Mouse (Mus musculus): ENCODE measurements around the gene Gar1. TPM values are rescaled to one million over a fixed set of nuclear protein-coding genes. Genes with fewer than 3 reads are reported as not detected.

Gar1 gene
- 10 to 100 TPM; 16.6 to 23.0 TPM for total RNA-seq (2021)
- 11.4 and 19.7 TPM in 2 replicates for polyA plus RNA-seq (2012; rRNA removed)
- long read RNA-seq, transcript Gar1-201 (7 exons, 1,271 nt) = major isoform, 10 of 13 reads
- long read RNA-seq, partial matches to known transcripts = 2 of 13 reads
- long read RNA-seq, other reads (novel, unspliced or antisense) = 1 of 13 reads

DNA sequence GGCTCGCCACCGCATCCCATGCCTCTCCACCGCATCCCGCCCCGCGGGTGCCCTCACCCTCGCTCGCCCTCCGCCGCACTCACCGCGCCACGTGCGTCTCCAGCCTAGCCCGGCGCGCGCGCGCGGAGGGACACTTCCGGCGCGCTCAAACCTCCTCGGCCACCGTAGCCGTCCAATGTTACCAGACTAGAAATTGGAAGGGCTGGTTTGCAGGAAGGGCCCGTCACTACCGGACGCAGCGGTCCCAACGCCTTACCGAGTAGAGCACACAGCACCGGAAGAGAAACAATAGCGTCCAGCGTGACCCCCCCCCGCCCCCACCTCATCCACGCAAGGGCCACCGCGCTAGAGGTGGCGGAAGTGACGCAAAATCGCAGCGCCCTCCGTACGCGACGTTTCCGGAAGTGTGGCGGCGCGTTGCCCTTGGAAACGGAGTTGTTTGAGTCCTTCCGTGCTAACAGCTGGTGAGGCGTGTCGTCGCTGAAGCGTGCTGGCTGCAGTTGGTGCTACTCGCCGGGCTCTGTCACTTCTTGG is at the start of gene Gar1:
Gar1 (minus strand) TSS at position 362 of the 534 bp plus-strand sequence.
- 1% methylated on average over 60 of the region's 60 CpGs for WGBS

DNA sequence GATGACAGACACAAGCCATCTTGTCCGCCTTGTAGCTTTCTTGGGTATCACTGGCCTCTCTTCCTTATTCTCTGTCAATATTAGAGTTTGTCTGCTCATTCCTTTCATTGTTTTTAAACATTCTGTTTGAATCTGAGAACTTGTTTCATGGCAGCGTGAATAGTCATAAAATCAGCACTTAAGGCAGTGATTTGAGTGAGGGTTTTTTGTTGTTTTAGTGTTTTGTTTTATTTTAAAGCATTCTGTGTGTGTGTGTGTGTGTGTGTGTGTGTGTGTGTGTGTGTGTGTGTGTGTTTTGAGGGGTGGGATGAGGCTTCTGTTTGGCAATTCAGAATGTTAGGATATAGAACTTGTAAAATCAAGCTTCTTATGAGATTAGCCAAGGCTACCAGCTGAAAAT is 48.7 kb upstream of the Gar1 start:
- intact Hi-C loops (cut with DNase I) = loop anchor here (5.0 kb wide), 1 partner anchor 182 kb away; the partner anchor contains the start of gene Sec24b
- Histone ChIP-seq H3K27ac (no peak overlapping the region), H3K4me3 (no peak overlapping the region), H3K36me3 (ENCODE audit: control insufficient read depth, insufficient read depth, low read length) (no peaks in the 10 kb centered on the region), H3K27me3 (ENCODE audit: control insufficient read depth, insufficient read depth, low read length) (no peaks in the 10 kb centered on the region), H3K4me1 (ENCODE audit: control insufficient read depth, insufficient read depth, low read length) (peaks cover 3% of the 10 kb centered on the region; the same call in 1 of the 2 replicates), H3K79me2 (replicated peaks; ENCODE audit: control insufficient read depth, insufficient read depth, low read length) (no peaks in the 10 kb centered on the region), H3K9ac (ENCODE audit: low read depth, low read length) (no peak overlapping the region)
- DNase-seq = no peak
- TF ChIP-seq POLR2A (IDR thresholded peaks at IDR 0.05; ENCODE audit: insufficient read depth, low read depth, low read length) (no peak), EP300 (IDR thresholded peaks at IDR 0.05; ENCODE audit: insufficient read depth, low read depth, low read length) (no peak), CTCF (IDR thresholded peaks at IDR 0.05) (no peak)
- 91% methylated on average over 2 of the region's 2 CpGs for WGBS

More for the DNA sequence above, at the start of gene Gar1:
- peak within 1 kb of the TSS; percentile 91 for H3K27ac ChIP-seq
- H3K79me2 ChIP-seq (replicated peaks; ENCODE audit: control insufficient read depth, insufficient read depth, low read length) = 0 out of 2 replicates have a peak, but pooled peaks cover 5% of the 10 kb centered on the region
- no peaks in the 10 kb centered on the region; the same call in 1 of the 2 replicates for H3K36me3 ChIP-seq (ENCODE audit: control insufficient read depth, insufficient read depth, low read length)
- peak within 1 kb of the TSS; percentile 74 for H3K9ac ChIP-seq (ENCODE audit: low read depth, low read length)
- H3K4me1 ChIP-seq (ENCODE audit: control insufficient read depth, insufficient read depth, low read length) = peaks cover 1% of the 10 kb centered on the region
- DNase-seq = peak; percentile 95 to 96
- peak within 1 kb of the TSS; percentile 90 for H3K4me3 ChIP-seq
- TF ChIP-seq EP300 (IDR thresholded peaks at IDR 0.05; ENCODE audit: insufficient read depth, low read depth, low read length) = no peak
- TF ChIP-seq CTCF (IDR thresholded peaks at IDR 0.05) = no peak
- TF ChIP-seq POLR2A (IDR thresholded peaks at IDR 0.05; ENCODE audit: insufficient read depth, low read depth, low read length) = 0 out of 2 replicates have a peak, but pooled peaks have one; percentile 30
- H3K27me3 ChIP-seq (ENCODE audit: control insufficient read depth, insufficient read depth, low read length) = no peaks in the 10 kb centered on the region
- intact Hi-C loops (cut with DNase I) = loop anchor here (1.0 to 10.0 kb wide), 4 partner anchors 106 to 899 kb away; partner anchors contain the start of genes Elovl6, Rpl34 and Sec24b

DNA sequence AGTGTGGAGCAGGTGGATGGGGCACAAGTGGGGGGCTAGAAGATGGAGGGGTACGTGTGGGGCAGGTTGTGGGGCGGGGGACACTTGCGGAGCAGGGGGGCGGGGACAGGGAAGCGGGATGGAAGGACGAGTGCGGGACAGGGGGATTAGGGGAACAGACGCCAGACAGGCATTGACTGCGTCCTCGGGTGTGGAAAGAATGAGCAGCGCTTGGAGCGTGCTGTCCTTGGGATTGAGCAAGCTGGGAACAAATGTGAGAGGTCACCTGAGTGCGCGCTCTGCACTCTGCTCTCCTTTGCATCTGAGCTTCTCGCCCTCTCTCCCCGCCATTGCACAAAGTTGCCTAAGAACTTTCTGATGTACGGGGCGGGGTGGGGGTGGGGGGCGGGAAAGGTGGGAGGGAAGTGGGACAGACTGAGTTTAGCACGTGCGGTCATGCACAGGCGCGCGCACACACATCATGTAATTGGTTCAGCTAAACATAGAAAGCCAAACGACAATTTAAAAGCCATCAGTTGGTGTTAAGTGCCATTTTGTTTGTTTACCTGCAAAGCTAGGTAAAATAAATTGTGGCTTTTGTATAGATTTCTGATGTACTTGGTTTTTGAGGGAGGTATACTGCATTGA is 48.0 kb upstream of the Gar1 start:
- Histone ChIP-seq H3K9ac (ENCODE audit: low read depth, low read length) (peak overlapping the region; percentile 78), H3K4me1 (ENCODE audit: control insufficient read depth, insufficient read depth, low read length) (peaks cover 3% of the 10 kb centered on the region; the same call in 1 of the 2 replicates), H3K4me3 (peak overlapping the region; percentile 79), H3K27ac (no peak overlapping the region; the same call in 1 of the 2 replicates), H3K27me3 (ENCODE audit: control insufficient read depth, insufficient read depth, low read length) (no peaks in the 10 kb centered on the region), H3K79me2 (replicated peaks; ENCODE audit: control insufficient read depth, insufficient read depth, low read length) (no peaks in the 10 kb centered on the region), H3K36me3 (ENCODE audit: control insufficient read depth, insufficient read depth, low read length) (no peaks in the 10 kb centered on the region)
- TF ChIP-seq POLR2A (IDR thresholded peaks at IDR 0.05; ENCODE audit: insufficient read depth, low read depth, low read length) (no peak), CTCF (IDR thresholded peaks at IDR 0.05) (no peak; the same call in 1 of the 2 replicates), EP300 (IDR thresholded peaks at IDR 0.05; ENCODE audit: insufficient read depth, low read depth, low read length) (no peak)
- intact Hi-C loops (cut with DNase I) = loop anchor here (5.0 kb wide), 1 partner anchor 183 kb away; the partner anchor contains the start of gene Sec24b
- peak; percentile 46 to 54 for DNase-seq
- 4% methylated on average over 24 of the region's 25 CpGs for WGBS

DNA sequence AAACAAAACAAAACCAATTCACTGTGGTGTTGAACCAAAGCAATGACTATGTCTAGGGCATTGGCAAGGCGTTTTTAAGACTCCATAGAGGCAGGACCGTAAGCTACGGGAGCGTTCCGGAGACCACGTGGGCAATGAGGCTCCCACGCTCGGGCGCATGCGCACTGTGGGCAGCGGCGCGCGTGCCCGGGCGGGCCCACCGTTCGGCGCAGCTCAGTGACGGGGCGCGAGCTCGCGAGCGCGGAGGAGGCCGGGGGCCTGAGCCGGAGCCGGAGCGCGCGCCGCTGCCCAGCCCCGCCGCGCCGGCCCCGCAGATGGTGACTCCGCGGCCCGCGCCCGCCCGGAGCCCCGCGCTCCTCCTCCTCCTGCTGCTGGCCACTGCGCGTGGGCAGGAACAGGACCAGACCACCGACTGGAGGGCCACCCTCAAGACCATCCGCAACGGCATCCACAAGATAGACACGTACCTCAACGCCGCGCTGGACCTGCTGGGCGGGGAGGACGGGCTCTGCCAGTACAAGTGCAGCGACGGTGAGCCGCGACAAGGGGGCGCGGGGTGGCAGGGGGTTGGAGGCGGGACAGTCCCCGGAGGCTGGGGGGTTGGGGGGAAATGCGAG is 47.3 kb upstream of the Gar1 start, which contains the start of gene Pla2g12a:
Pla2g12a (plus strand) TSS at position 202 of the 617 bp plus-strand sequence.
- H3K9ac ChIP-seq (ENCODE audit: low read depth, low read length) = peak within 1 kb of the TSS; percentile 78
- WGBS = under 1% methylated on average over 64 of the region's 66 CpGs
- intact Hi-C loops (cut with DNase I) = loop anchor here (5.0 kb wide), 1 partner anchor 184 kb away; the partner anchor contains the start of gene Sec24b
- H3K27me3 ChIP-seq (ENCODE audit: control insufficient read depth, insufficient read depth, low read length) = no peaks in the 10 kb centered on the region
- peak; percentile 35; the same call in 1 of the 2 replicates for TF ChIP-seq POLR2A (IDR thresholded peaks at IDR 0.05; ENCODE audit: insufficient read depth, low read depth, low read length)
- 0 out of 2 replicates have a peak, but pooled peaks have one; percentile 15 for TF ChIP-seq EP300 (IDR thresholded peaks at IDR 0.05; ENCODE audit: insufficient read depth, low read depth, low read length)
- peak; percentile 21 for TF ChIP-seq CTCF (IDR thresholded peaks at IDR 0.05)
- no peaks in the 10 kb centered on the region for H3K36me3 ChIP-seq (ENCODE audit: control insufficient read depth, insufficient read depth, low read length)
- DNase-seq = peak; percentile 93 to 94
- peak within 1 kb of the TSS; percentile 79 for H3K4me3 ChIP-seq
- H3K27ac ChIP-seq = peak within 1 kb of the TSS; percentile 79
- H3K4me1 ChIP-seq (ENCODE audit: control insufficient read depth, insufficient read depth, low read length) = peaks cover 3% of the 10 kb centered on the region; the same call in 1 of the 2 replicates
- H3K79me2 ChIP-seq (replicated peaks; ENCODE audit: control insufficient read depth, insufficient read depth, low read length) = no peaks in the 10 kb centered on the region

DNA sequence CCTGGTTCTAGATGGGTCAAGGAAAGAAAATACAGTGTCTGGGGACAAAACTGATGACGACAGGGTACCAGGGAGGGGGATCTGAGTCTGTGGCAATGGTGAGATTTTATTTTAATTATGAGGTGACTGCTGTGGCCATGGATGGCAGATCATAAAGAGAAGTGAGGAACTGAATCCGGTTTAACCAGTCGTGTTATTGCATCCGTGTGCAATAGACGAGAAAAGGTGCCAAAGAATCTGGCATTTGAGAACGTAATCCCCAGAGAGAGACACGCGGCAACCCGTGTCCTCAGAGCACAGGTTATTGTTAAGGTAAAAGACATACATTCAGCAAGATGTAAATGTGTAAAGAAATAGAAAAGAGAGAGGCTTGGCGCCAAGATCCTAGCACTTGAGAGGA is 46.1 kb upstream of the Gar1 start:
- TF ChIP-seq CTCF (IDR thresholded peaks at IDR 0.05) (no peak), POLR2A (IDR thresholded peaks at IDR 0.05; ENCODE audit: insufficient read depth, low read depth, low read length) (no peak), EP300 (IDR thresholded peaks at IDR 0.05; ENCODE audit: insufficient read depth, low read depth, low read length) (no peak)
- Histone ChIP-seq H3K27me3 (ENCODE audit: control insufficient read depth, insufficient read depth, low read length) (no peaks in the 10 kb centered on the region), H3K36me3 (ENCODE audit: control insufficient read depth, insufficient read depth, low read length) (no peaks in the 10 kb centered on the region), H3K4me3 (no peak overlapping the region), H3K79me2 (replicated peaks; ENCODE audit: control insufficient read depth, insufficient read depth, low read length) (no peaks in the 10 kb centered on the region), H3K9ac (ENCODE audit: low read depth, low read length) (no peak overlapping the region), H3K27ac (no peak overlapping the region), H3K4me1 (ENCODE audit: control insufficient read depth, insufficient read depth, low read length) (peaks cover 3% of the 10 kb centered on the region; the same call in 1 of the 2 replicates)
- intact Hi-C loops (cut with DNase I) = loop anchor here (5.0 kb wide), 1 partner anchor 185 kb away; the partner anchor contains the start of gene Sec24b
- no peak for DNase-seq
- 88% methylated on average over 10 of the region's 10 CpGs for WGBS

Measured in heart, adult 2 months (tissue).